Mouse (Mus musculus): ENCODE measurements around the gene Hoxb4.

The Hoxb4 gene

GRCm38 (mm10) chr11:96324965-96325364, 6.9 kb downstream of the Hoxb4 start:
- H3K36me3 ChIP-seq (ENCODE audit: control insufficient read depth, insufficient read depth, low read length, poor library complexity, severe bottlenecking) = no peaks in the 10 kb centered on the region
- no peaks in the 10 kb centered on the region; the same call in 1 of the 2 replicates for H3K27me3 ChIP-seq (ENCODE audit: control insufficient read depth, insufficient read depth, low read length, poor library complexity, severe bottlenecking)
- DNase-seq (ENCODE audit: low read depth, low spot score) = no peak

DNA sequence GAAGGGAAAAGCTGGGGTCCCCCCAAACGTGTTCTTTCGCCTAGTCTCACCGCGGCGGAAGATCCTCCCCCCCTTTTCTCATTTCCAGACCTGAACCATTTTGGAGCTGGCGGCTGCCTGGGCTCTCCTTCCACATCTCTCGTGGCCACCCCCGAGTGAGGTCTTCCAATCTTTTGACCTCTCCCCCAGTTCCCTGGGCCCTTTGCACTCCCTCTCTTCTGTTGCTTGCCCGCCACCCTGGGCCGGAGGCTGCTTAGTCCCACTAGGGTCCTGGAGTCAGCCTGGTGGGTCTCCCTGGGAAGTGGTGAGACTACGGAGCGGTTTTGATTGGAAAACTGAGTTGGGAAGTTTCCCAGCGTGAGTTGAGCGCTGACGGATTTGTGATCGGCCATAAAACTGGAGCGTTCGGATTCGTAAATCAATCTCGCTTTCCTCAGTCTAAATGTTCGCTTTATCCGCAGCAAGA, 7.7 kb downstream of the Hoxb4 start:
- no peak for DNase-seq (ENCODE audit: low read depth, low spot score)
- H3K27me3 ChIP-seq (ENCODE audit: control insufficient read depth, insufficient read depth, low read length, poor library complexity, severe bottlenecking) = no peaks in the 10 kb centered on the region; the same call in 1 of the 2 replicates
- H3K36me3 ChIP-seq (ENCODE audit: control insufficient read depth, insufficient read depth, low read length, poor library complexity, severe bottlenecking) = no peaks in the 10 kb centered on the region

- no peaks in the 10 kb centered on the region; the same call in 1 of the 2 replicates for H3K27me3 ChIP-seq (ENCODE audit: control insufficient read depth, insufficient read depth, low read length, poor library complexity, severe bottlenecking)
- no peaks in the 10 kb centered on the region for H3K36me3 ChIP-seq (ENCODE audit: control insufficient read depth, insufficient read depth, low read length, poor library complexity, severe bottlenecking)
- DNase-seq (ENCODE audit: low read depth, low spot score) = no peak
Measured at GRCm38 (mm10) chr11:96326705-96327104, 8.6 kb downstream of the Hoxb4 start.

- no peak for DNase-seq (ENCODE audit: low read depth, low spot score)
- H3K27me3 ChIP-seq (ENCODE audit: control insufficient read depth, insufficient read depth, low read length, poor library complexity, severe bottlenecking) = no peaks in the 10 kb centered on the region; the same call in 1 of the 2 replicates
- H3K36me3 ChIP-seq (ENCODE audit: control insufficient read depth, insufficient read depth, low read length, poor library complexity, severe bottlenecking) = no peaks in the 10 kb centered on the region
Measured at GRCm38 (mm10) chr11:96327122-96327521, 9.1 kb downstream of the Hoxb4 start.

GRCm38 (mm10) chr11:96327750-96328149, 9.7 kb downstream of the Hoxb4 start:
- H3K27me3 ChIP-seq (ENCODE audit: control insufficient read depth, insufficient read depth, low read length, poor library complexity, severe bottlenecking) = no peaks in the 10 kb centered on the region
- no peak for DNase-seq (ENCODE audit: low read depth, low spot score)
- H3K36me3 ChIP-seq (ENCODE audit: control insufficient read depth, insufficient read depth, low read length, poor library complexity, severe bottlenecking) = no peaks in the 10 kb centered on the region

DNA sequence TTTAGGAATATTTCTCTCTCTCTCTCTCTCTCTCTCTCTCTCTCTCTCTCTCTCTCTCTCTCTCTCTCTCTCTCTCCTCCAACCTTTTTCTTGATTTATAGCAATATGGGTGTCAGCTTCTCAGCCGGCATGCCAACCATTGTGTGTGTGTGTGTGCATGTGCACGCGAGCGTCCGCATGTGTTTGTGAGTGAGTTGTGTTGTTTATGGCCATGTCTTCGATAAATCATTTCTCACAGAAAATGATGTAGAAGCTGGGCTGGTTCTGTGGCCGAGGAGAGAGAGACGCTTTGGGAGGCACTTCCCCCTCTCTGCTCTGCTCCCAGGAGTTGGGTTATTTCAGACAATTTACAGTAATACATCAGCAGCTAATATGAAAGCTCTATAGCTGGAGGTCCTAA, 10.5 kb downstream of the Hoxb4 start:
- no peak for DNase-seq (ENCODE audit: low read depth, low spot score)
- no peaks in the 10 kb centered on the region for H3K27me3 ChIP-seq (ENCODE audit: control insufficient read depth, insufficient read depth, low read length, poor library complexity, severe bottlenecking)

GRCm38 (mm10) chr11:96332105-96332504, 14.0 kb downstream of the Hoxb4 start:
- Histone ChIP-seq H3K36me3 (ENCODE audit: control insufficient read depth, insufficient read depth, low read length, poor library complexity, severe bottlenecking) (no peaks in the 10 kb centered on the region), H3K27me3 (ENCODE audit: control insufficient read depth, insufficient read depth, low read length, poor library complexity, severe bottlenecking) (no peaks in the 10 kb centered on the region)
- DNase-seq (ENCODE audit: low read depth, low spot score) = no peak

More for the DNA sequence above, 10.5 kb downstream of the Hoxb4 start:
- H3K36me3 ChIP-seq (ENCODE audit: control insufficient read depth, insufficient read depth, low read length, poor library complexity, severe bottlenecking) = no peaks in the 10 kb centered on the region

DNA sequence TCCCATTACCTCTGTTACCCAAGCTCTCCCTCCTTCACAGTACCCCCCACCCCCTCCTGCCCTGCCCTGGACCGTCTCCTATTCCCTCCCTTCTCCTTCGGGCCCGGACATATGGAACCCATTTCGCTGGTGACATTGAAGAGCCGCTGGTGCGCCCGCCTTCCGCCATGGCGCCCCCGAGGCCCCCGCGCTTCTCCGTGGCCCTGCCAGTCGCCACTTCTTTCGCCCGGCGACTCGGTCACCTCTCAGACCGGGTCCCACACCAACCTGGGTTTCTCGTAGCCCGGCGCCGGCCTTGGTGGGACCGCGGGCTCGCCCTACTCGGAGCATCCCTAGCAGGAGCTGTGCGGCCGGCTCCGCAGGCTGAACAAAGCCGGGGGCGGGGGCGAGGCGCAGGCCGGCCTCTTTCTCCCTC, 14.6 kb downstream of the Hoxb4 start:
- H3K27me3 ChIP-seq (ENCODE audit: control insufficient read depth, insufficient read depth, low read length, poor library complexity, severe bottlenecking) = no peaks in the 10 kb centered on the region
- DNase-seq (ENCODE audit: low read depth, low spot score) = no peak
- H3K36me3 ChIP-seq (ENCODE audit: control insufficient read depth, insufficient read depth, low read length, poor library complexity, severe bottlenecking) = no peaks in the 10 kb centered on the region

DNA sequence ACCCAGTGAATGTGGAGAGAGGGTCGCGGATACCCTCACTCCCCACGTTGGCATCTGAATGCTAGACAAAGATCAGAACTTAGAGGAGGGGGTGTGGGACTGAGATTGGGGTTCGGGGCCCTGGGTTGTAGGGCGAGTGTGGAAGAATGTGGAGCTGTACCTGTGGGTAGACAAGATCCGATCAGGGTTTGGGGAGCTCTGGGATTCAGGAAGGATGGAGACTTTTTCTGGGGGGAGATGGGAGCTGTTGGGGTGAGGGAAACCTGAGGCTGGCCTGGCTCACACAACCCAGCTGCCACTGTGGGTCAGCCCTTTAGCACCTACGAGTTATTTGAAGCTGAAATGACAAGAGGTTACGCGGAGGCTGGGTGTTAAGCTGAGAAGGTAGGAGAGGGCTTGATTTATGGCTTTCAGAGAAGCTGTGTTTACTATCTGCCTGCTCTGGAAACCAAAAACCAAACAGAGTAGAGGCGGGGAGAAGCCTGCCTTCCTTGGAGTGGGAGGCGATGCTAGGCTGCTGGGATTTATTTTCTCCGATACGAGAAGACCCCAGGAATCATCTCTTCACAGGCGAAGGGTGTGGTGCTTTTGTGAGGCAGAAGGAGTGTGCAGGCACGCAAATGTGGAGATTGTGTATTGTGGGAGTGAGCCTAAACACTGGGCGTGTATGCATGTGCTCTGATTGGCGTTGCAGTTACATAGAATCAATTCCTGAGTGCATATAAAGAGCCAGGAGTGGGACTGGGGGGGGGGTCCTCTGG, 15.4 kb downstream of the Hoxb4 start:
- Histone ChIP-seq H3K27me3 (ENCODE audit: control insufficient read depth, insufficient read depth, low read length, poor library complexity, severe bottlenecking) (no peaks in the 10 kb centered on the region), H3K36me3 (ENCODE audit: control insufficient read depth, insufficient read depth, low read length, poor library complexity, severe bottlenecking) (no peaks in the 10 kb centered on the region)
- no peak for DNase-seq (ENCODE audit: low read depth, low spot score)

- no peak for DNase-seq (ENCODE audit: low read depth, low spot score)
- Histone ChIP-seq H3K27me3 (ENCODE audit: control insufficient read depth, insufficient read depth, low read length, poor library complexity, severe bottlenecking) (no peaks in the 10 kb centered on the region), H3K36me3 (ENCODE audit: control insufficient read depth, insufficient read depth, low read length, poor library complexity, severe bottlenecking) (no peaks in the 10 kb centered on the region)
Measured at GRCm38 (mm10) chr11:96334002-96334364, 15.9 kb downstream of the Hoxb4 start.

DNA sequence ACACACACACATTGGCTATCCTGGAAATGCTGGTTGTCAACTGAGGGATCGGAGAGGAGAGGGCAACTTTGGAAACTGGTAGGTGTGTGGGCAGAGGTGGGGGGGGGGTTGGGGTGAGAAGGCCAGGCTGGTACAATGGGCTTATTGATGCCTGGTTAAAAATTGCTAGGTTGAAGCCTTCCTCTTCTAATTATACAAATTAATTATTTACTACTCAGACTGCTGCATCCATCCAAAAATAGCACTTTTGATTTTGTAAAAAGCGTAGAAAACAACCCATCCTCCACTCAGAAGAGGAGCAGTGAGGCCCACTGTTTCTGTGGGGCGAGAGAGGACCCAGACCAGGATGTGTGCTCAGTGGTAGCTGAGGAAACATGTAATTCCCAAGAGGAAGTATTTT, 16.9 kb downstream of the Hoxb4 start:
- Histone ChIP-seq H3K36me3 (ENCODE audit: control insufficient read depth, insufficient read depth, low read length, poor library complexity, severe bottlenecking) (no peaks in the 10 kb centered on the region), H3K27me3 (ENCODE audit: control insufficient read depth, insufficient read depth, low read length, poor library complexity, severe bottlenecking) (no peaks in the 10 kb centered on the region)
- DNase-seq (ENCODE audit: low read depth, low spot score) = no peak

DNA sequence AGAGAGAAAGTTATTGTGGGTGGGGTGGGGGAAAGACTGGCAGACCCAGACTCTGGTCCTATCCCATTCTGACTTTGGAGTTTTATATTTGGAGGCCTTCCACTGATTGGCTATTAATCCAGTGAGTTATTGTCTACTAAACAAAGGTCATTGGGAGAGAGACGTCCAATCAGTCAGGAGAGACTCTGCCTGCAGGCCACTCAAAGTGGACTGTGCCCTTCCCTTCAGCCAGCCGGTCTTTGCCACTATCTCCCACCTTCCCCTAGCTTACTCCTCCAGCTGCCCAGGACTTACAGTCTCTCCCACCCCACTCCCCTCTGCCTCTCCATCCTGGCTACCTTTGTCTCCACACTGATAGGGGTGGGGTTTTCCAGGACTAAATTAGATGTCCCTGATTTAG, 18.5 kb downstream of the Hoxb4 start:
- no peak for DNase-seq (ENCODE audit: low read depth, low spot score)
- Histone ChIP-seq H3K36me3 (ENCODE audit: control insufficient read depth, insufficient read depth, low read length, poor library complexity, severe bottlenecking) (no peaks in the 10 kb centered on the region), H3K27me3 (ENCODE audit: control insufficient read depth, insufficient read depth, low read length, poor library complexity, severe bottlenecking) (no peaks in the 10 kb centered on the region; the same call in 1 of the 2 replicates)

DNA sequence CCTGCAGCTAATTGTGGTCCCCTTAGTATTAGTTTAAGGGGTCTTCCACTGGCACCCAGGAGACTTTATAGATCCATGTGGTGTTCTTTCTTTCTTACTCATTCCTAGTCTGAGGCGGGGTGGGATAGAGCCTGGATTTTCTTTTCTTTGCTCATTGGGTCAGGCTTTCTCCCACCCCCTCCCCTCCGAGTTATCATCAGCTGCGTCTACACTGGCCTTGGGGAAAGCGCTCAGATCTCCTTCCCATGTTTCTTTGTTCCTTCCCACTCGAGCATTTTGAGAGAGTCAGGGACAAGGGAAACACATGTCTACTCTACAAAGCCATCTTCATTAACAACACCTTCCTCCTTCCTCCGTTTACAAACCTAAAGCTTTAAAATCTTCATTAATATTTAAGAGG, 19.0 kb downstream of the Hoxb4 start:
- Histone ChIP-seq H3K36me3 (ENCODE audit: control insufficient read depth, insufficient read depth, low read length, poor library complexity, severe bottlenecking) (no peaks in the 10 kb centered on the region), H3K27me3 (ENCODE audit: control insufficient read depth, insufficient read depth, low read length, poor library complexity, severe bottlenecking) (no peaks in the 10 kb centered on the region; the same call in 1 of the 2 replicates)
- no peak for DNase-seq (ENCODE audit: low read depth, low spot score)

- H3K27me3 ChIP-seq (ENCODE audit: control insufficient read depth, insufficient read depth, low read length, poor library complexity, severe bottlenecking) = no peaks in the 10 kb centered on the region; the same call in 1 of the 2 replicates
- H3K36me3 ChIP-seq (ENCODE audit: control insufficient read depth, insufficient read depth, low read length, poor library complexity, severe bottlenecking) = no peaks in the 10 kb centered on the region
- DNase-seq (ENCODE audit: low read depth, low spot score) = no peak
Measured at GRCm38 (mm10) chr11:96338957-96339855, 21.1 kb downstream of the Hoxb4 start.
